Mouse (Mus musculus) CD4-positive naive resting alpha-beta T cell, adult 76 days (primary cell): ENCODE data around the gene Speg. TPM values are rescaled to one million over a fixed set of nuclear protein-coding genes. Genes with fewer than 3 reads are reported as not detected.

Experiments used
- total RNA-seq: library from RNA; stranded (reverse); gene quantifications from one replicate; pipeline ENCODE4 v1.2.4, GENCODE M21; 2023

The Speg gene
- total RNA-seq: 0.70 TPM

GRCm38 (mm10) chr1:75374950-75375936 is at the start of gene Speg:
Gene Speg, plus strand, starts transcription at chr1:75375297.

GRCm38 (mm10) chr1:75360112-75361031 is 14.7 kb upstream of the Speg start, which contains the start of gene Des:
Gene Des, plus strand, starts transcription at chr1:75360329.

GRCm38 (mm10) chr1:75435475-75436328 is 60.6 kb downstream of the Speg start, which contains the start of gene Gmppa:
Gene Gmppa, plus strand, starts transcription at chr1:75435930.

GRCm38 (mm10) chr1:75450314-75451005 is 75.4 kb downstream of the Speg start, which contains the start of gene Asic4:
Gene Asic4, plus strand, starts transcription at chr1:75450436.

GRCm38 (mm10) chr1:75478916-75479634 is 104.0 kb downstream of the Speg start, which contains the start of the genes Chpf and Tmem198:
Gene Chpf, minus strand, starts transcription at chr1:75479307.
Gene Tmem198, plus strand, starts transcription at chr1:75479532.

Other genes starting within 250 kb of the Speg start
- 5.5 TPM for gene Slc23a3, start 241.4 kb upstream of the Speg start, total RNA-seq
- gene Cnppd1, start 232.6 kb upstream of the Speg start, total RNA-seq: 127 TPM
- 72.2 TPM for gene Retreg2, start 232.5 kb upstream of the Speg start, total RNA-seq
- 39.0 TPM for gene Zfand2b, start 206.7 kb upstream of the Speg start, total RNA-seq
- 3.5 TPM for gene Abcb6, start 194.9 kb upstream of the Speg start, total RNA-seq
- 18.1 TPM for gene Ankzf1, start 183.1 kb upstream of the Speg start, total RNA-seq
- gene Atg9a, start 183.1 kb upstream of the Speg start, total RNA-seq: 37.7 TPM
- gene Glb1l, start 164.5 kb upstream of the Speg start, total RNA-seq: 14.8 TPM
- gene Stk16, start 164.5 kb upstream of the Speg start, total RNA-seq: 55.9 TPM
- gene Tuba4a, start 155.4 kb upstream of the Speg start, total RNA-seq: 183 TPM
- not detected for gene A630095N17Rik, start 143.2 kb upstream of the Speg start, total RNA-seq
- 44.8 TPM for gene Dnajb2, start 138.9 kb upstream of the Speg start, total RNA-seq
- gene Ptprn, start 110.8 kb upstream of the Speg start, total RNA-seq: 0.41 TPM
- not detected for gene Resp18, start 96.9 kb upstream of the Speg start, total RNA-seq
- 34.7 TPM for gene Dnpep, start 57.3 kb upstream of the Speg start, total RNA-seq
- not detected for gene Des, start 15.0 kb upstream of the Speg start, total RNA-seq
- 44.5 TPM for gene Gmppa, start 60.6 kb downstream of the Speg start, total RNA-seq
- gene Asic4, start 75.1 kb downstream of the Speg start, total RNA-seq: not detected
- gene Chpf, start 104.0 kb downstream of the Speg start, total RNA-seq: 20.8 TPM
- 5.5 TPM for gene Tmem198, start 104.2 kb downstream of the Speg start, total RNA-seq
- gene Obsl1, start 131.2 kb downstream of the Speg start, total RNA-seq: 2.3 TPM
- 0.53 TPM for gene Inha, start 131.8 kb downstream of the Speg start, total RNA-seq
- gene Stk11ip, start 146.2 kb downstream of the Speg start, total RNA-seq: 116 TPM
- gene Slc4a3, start 171.0 kb downstream of the Speg start, total RNA-seq: not detected